Mouse (Mus musculus): ENCODE data around the gene Selenoo.

GRCm38 (mm10) chr15:89131316-89131715 lies 42.4 kb downstream of the Selenoo start:
- TF ChIP-seq POLR2A (IDR thresholded peaks at IDR 0.05; ENCODE audit: extremely low read depth, insufficient read depth, low read length) (no peak), CTCF (IDR thresholded peaks at IDR 0.05; ENCODE audit: low read depth, low read length) (no peak)

All from liver, adult 2 months (tissue).